Mouse (Mus musculus): ENCODE measurements around the gene Lca5. TPM values are rescaled to one million over a fixed set of nuclear protein-coding genes. Genes with fewer than 3 reads are reported as not detected.
A peak's percentile ranks its signal among the peaks of the same experiment; 100 is the strongest.

Gene Lca5
- polyA plus RNA-seq, 1 experiment from 2014 or later: 8.0 TPM

- Histone ChIP-seq H3K9ac (ENCODE audit: low read depth, low read length) (peak overlapping the region; percentile 63), H3K9me3 (ENCODE audit: control insufficient read depth, low read length) (no peaks in the 10 kb centered on the region), H3K27ac (ENCODE audit: low read length) (no peak overlapping the region), H3K4me1 (ENCODE audit: control insufficient read depth, insufficient read depth, low read length) (no peaks in the 10 kb centered on the region), H3K27me3 (replicated peaks; ENCODE audit: control insufficient read depth, insufficient read depth, low read length) (no peaks in the 10 kb centered on the region), H3K4me3 (ENCODE audit: low read length) (peak overlapping the region; percentile 45), H3K36me3 (ENCODE audit: control insufficient read depth, insufficient read depth, low read length) (no peaks in the 10 kb centered on the region), H3K4me2 (ENCODE audit: low read depth, low read length) (peak overlapping the region; percentile 65)
- 3% methylated on average over 22 of the region's 22 CpGs for WGBS
- ATAC-seq: peak; percentile 87
Observed at GRCm38 (mm10) chr9:83447771-83448170, 6.8 kb upstream of the Lca5 start.

GRCm38 (mm10) chr9:83447176-83447575 lies 6.2 kb upstream of the Lca5 start:
- no peak for ATAC-seq
- H3K4me1 ChIP-seq (ENCODE audit: control insufficient read depth, insufficient read depth, low read length): no peaks in the 10 kb centered on the region
- no peaks in the 10 kb centered on the region for H3K36me3 ChIP-seq (ENCODE audit: control insufficient read depth, insufficient read depth, low read length)
- no peak overlapping the region for H3K9ac ChIP-seq (ENCODE audit: low read depth, low read length)
- H3K9me3 ChIP-seq (ENCODE audit: control insufficient read depth, low read length): no peaks in the 10 kb centered on the region
- WGBS: 58% methylated on average over 9 of the region's 9 CpGs
- H3K27me3 ChIP-seq (replicated peaks; ENCODE audit: control insufficient read depth, insufficient read depth, low read length): no peaks in the 10 kb centered on the region
- H3K27ac ChIP-seq (ENCODE audit: low read length): no peak overlapping the region
- peak overlapping the region; percentile 45 for H3K4me3 ChIP-seq (ENCODE audit: low read length)
- H3K4me2 ChIP-seq (ENCODE audit: low read depth, low read length): peak overlapping the region; percentile 65

GRCm38 (mm10) chr9:83437621-83438020 lies 3.3 kb downstream of the Lca5 start:
- Histone ChIP-seq H3K4me1 (ENCODE audit: control insufficient read depth, insufficient read depth, low read length) (0 out of 2 replicates have a peak, but pooled peaks cover 4% of the 10 kb centered on the region), H3K36me3 (ENCODE audit: control insufficient read depth, insufficient read depth, low read length) (no peaks in the 10 kb centered on the region), H3K4me3 (ENCODE audit: low read length) (no peak overlapping the region), H3K4me2 (ENCODE audit: low read depth, low read length) (no peak overlapping the region), H3K27me3 (replicated peaks; ENCODE audit: control insufficient read depth, insufficient read depth, low read length) (no peaks in the 10 kb centered on the region), H3K27ac (ENCODE audit: low read length) (no peak overlapping the region), H3K9me3 (ENCODE audit: control insufficient read depth, low read length) (no peaks in the 10 kb centered on the region), H3K9ac (ENCODE audit: low read depth, low read length) (no peak overlapping the region)
- WGBS: 81% methylated on average over 5 of the region's 5 CpGs
- no peak for ATAC-seq

GRCm38 (mm10) chr9:83434489-83434888 lies 6.4 kb downstream of the Lca5 start:
- ATAC-seq: no peak
- no peak overlapping the region for H3K9ac ChIP-seq (ENCODE audit: low read depth, low read length)
- H3K4me3 ChIP-seq (ENCODE audit: low read length): no peak overlapping the region
- H3K4me2 ChIP-seq (ENCODE audit: low read depth, low read length): no peak overlapping the region
- WGBS: 70% methylated on average over 4 of the region's 4 CpGs
- no peak overlapping the region for H3K27ac ChIP-seq (ENCODE audit: low read length)
- H3K36me3 ChIP-seq (ENCODE audit: control insufficient read depth, insufficient read depth, low read length): no peaks in the 10 kb centered on the region
- H3K9me3 ChIP-seq (ENCODE audit: control insufficient read depth, low read length): no peaks in the 10 kb centered on the region
- no peaks in the 10 kb centered on the region for H3K4me1 ChIP-seq (ENCODE audit: control insufficient read depth, insufficient read depth, low read length)
- no peaks in the 10 kb centered on the region for H3K27me3 ChIP-seq (replicated peaks; ENCODE audit: control insufficient read depth, insufficient read depth, low read length)

DNA sequence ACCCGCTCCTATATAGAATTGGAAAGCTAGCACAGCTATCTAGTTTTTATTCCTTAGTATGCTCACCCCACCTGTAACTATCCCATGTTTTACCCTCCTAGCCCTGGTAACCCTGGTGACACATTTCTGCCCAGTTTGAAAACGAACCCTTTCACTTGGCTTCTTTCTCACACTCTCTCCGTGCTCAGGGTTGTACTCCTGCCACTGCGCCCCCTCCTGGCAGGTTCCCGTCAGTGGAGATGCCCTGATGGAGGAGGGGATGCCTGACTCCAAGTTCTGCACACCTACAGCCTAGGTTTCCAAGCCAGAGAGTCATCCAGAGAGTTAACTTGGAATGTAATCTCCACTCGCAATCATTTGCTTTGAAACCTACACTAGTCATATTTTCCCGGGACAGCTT lies 7.3 kb downstream of the Lca5 start:
- no peaks in the 10 kb centered on the region for H3K4me1 ChIP-seq (ENCODE audit: control insufficient read depth, insufficient read depth, low read length)
- H3K9me3 ChIP-seq (ENCODE audit: control insufficient read depth, low read length): no peaks in the 10 kb centered on the region
- no peak overlapping the region for H3K4me2 ChIP-seq (ENCODE audit: low read depth, low read length)
- no peaks in the 10 kb centered on the region for H3K27me3 ChIP-seq (replicated peaks; ENCODE audit: control insufficient read depth, insufficient read depth, low read length)
- no peak overlapping the region for H3K9ac ChIP-seq (ENCODE audit: low read depth, low read length)
- H3K36me3 ChIP-seq (ENCODE audit: control insufficient read depth, insufficient read depth, low read length): no peaks in the 10 kb centered on the region
- no peak for ATAC-seq
- no peak overlapping the region for H3K4me3 ChIP-seq (ENCODE audit: low read length)
- H3K27ac ChIP-seq (ENCODE audit: low read length): no peak overlapping the region
- 68% methylated on average over 7 of the region's 7 CpGs for WGBS

DNA sequence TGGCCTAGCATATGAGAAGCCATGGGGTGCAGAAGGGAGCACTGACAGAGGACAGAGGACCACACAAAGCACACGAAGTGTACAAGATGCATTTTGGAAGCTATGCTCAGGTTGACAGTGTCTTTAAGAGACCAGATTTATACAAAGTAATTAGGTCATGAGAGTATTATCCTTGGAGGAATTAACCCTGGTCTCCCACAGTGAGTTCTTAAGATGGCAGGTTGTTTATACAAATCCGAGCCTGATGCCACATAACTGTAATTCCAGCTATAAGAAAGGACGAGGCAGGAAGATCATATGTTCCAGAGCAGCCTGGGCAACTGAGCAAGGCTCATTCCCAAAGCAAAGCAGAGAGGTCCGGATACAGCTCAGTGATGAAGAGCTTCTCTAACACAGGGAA lies 13.0 kb downstream of the Lca5 start:
- Histone ChIP-seq H3K9ac (ENCODE audit: low read depth, low read length) (no peak overlapping the region), H3K27me3 (replicated peaks; ENCODE audit: control insufficient read depth, insufficient read depth, low read length) (no peaks in the 10 kb centered on the region), H3K36me3 (ENCODE audit: control insufficient read depth, insufficient read depth, low read length) (no peaks in the 10 kb centered on the region), H3K4me1 (ENCODE audit: control insufficient read depth, insufficient read depth, low read length) (no peaks in the 10 kb centered on the region), H3K27ac (ENCODE audit: low read length) (no peak overlapping the region), H3K4me2 (ENCODE audit: low read depth, low read length) (no peak overlapping the region), H3K4me3 (ENCODE audit: low read length) (no peak overlapping the region), H3K9me3 (ENCODE audit: control insufficient read depth, low read length) (no peaks in the 10 kb centered on the region)
- no peak for ATAC-seq
- WGBS: 73% methylated on average over 4 of the region's 4 CpGs

GRCm38 (mm10) chr9:83418965-83419364 lies 22.0 kb downstream of the Lca5 start:
- Histone ChIP-seq H3K27ac (ENCODE audit: low read length) (no peak overlapping the region), H3K4me1 (ENCODE audit: control insufficient read depth, insufficient read depth, low read length) (no peaks in the 10 kb centered on the region), H3K9ac (ENCODE audit: low read depth, low read length) (no peak overlapping the region), H3K36me3 (ENCODE audit: control insufficient read depth, insufficient read depth, low read length) (no peaks in the 10 kb centered on the region), H3K9me3 (ENCODE audit: control insufficient read depth, low read length) (no peaks in the 10 kb centered on the region), H3K4me3 (ENCODE audit: low read length) (no peak overlapping the region), H3K4me2 (ENCODE audit: low read depth, low read length) (no peak overlapping the region), H3K27me3 (replicated peaks; ENCODE audit: control insufficient read depth, insufficient read depth, low read length) (no peaks in the 10 kb centered on the region)
- WGBS: 79% methylated on average over 5 of the region's 5 CpGs
- no peak for ATAC-seq

GRCm38 (mm10) chr9:83413046-83413445 lies 27.9 kb downstream of the Lca5 start:
- H3K4me2 ChIP-seq (ENCODE audit: low read depth, low read length): no peak overlapping the region
- H3K36me3 ChIP-seq (ENCODE audit: control insufficient read depth, insufficient read depth, low read length): no peaks in the 10 kb centered on the region; the same call in 1 of the 2 replicates
- H3K27ac ChIP-seq (ENCODE audit: low read length): no peak overlapping the region
- WGBS: 78% methylated on average over 10 of the region's 10 CpGs
- no peak overlapping the region for H3K4me3 ChIP-seq (ENCODE audit: low read length)
- H3K9me3 ChIP-seq (ENCODE audit: control insufficient read depth, low read length): no peaks in the 10 kb centered on the region
- no peaks in the 10 kb centered on the region for H3K27me3 ChIP-seq (replicated peaks; ENCODE audit: control insufficient read depth, insufficient read depth, low read length)
- H3K4me1 ChIP-seq (ENCODE audit: control insufficient read depth, insufficient read depth, low read length): no peaks in the 10 kb centered on the region
- ATAC-seq: no peak
- no peak overlapping the region for H3K9ac ChIP-seq (ENCODE audit: low read depth, low read length)

DNA sequence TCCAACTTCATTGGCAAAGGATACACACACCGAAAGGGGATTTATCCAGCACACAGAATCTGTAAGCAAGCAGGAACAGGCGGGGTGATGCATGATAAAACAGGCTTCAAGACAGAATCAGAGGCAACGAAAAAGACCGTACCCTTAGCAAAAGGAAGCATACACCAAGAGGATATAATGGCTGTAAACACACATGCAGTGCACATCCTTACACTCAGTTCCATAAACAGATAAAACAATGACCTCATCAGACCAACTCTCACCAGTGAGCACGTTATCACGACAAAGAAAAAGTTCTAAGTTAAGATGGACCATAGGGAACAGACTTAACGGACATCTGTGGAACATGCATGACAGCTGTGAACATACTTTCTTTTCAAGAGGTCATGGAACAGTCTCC lies 35.8 kb downstream of the Lca5 start:
- Histone ChIP-seq H3K9ac (ENCODE audit: low read depth, low read length) (no peak overlapping the region), H3K36me3 (ENCODE audit: control insufficient read depth, insufficient read depth, low read length) (no peaks in the 10 kb centered on the region; the same call in 1 of the 2 replicates), H3K4me2 (ENCODE audit: low read depth, low read length) (no peak overlapping the region), H3K27me3 (replicated peaks; ENCODE audit: control insufficient read depth, insufficient read depth, low read length) (no peaks in the 10 kb centered on the region), H3K4me3 (ENCODE audit: low read length) (no peak overlapping the region), H3K27ac (ENCODE audit: low read length) (no peak overlapping the region), H3K9me3 (ENCODE audit: control insufficient read depth, low read length) (no peaks in the 10 kb centered on the region), H3K4me1 (ENCODE audit: control insufficient read depth, insufficient read depth, low read length) (no peaks in the 10 kb centered on the region)
- ATAC-seq: no peak
- WGBS: 62% methylated on average over 7 of the region's 7 CpGs

DNA sequence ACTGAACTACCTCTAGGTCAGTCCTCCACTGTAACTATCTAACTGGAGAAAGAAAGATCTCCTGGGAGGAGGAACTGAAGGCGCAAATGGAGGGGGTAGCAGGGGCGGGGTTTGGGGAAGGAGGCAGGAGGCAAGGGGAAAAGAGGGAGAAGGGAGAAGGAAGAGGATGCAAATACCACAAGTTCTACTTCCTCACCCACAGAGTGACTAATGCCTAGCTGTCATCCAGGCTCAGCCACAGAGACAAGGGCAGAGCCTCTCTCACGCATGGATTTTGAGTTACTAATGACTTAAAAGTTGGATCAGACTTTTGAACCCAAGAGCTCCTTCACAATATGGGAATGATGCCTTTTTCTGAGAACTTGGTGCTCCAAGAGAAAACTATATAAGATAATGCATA lies 40.1 kb downstream of the Lca5 start:
- Histone ChIP-seq H3K27me3 (replicated peaks; ENCODE audit: control insufficient read depth, insufficient read depth, low read length) (no peaks in the 10 kb centered on the region), H3K9ac (ENCODE audit: low read depth, low read length) (no peak overlapping the region), H3K9me3 (ENCODE audit: control insufficient read depth, low read length) (no peaks in the 10 kb centered on the region), H3K4me2 (ENCODE audit: low read depth, low read length) (no peak overlapping the region), H3K36me3 (ENCODE audit: control insufficient read depth, insufficient read depth, low read length) (no peaks in the 10 kb centered on the region; the same call in 1 of the 2 replicates), H3K27ac (ENCODE audit: low read length) (no peak overlapping the region), H3K4me3 (ENCODE audit: low read length) (no peak overlapping the region), H3K4me1 (ENCODE audit: control insufficient read depth, insufficient read depth, low read length) (no peaks in the 10 kb centered on the region)
- no peak for ATAC-seq
- WGBS: 55% methylated on average over 3 of the region's 3 CpGs

All from intestine, embryonic 16.5 days (tissue).